Mouse (Mus musculus) Muller cell, postnatal 12 days (primary cell): Measurements from ENCODE around the gene Gm5089.
A peak's percentile ranks its signal among the peaks of the same experiment; 100 is the strongest.

Source experiments
- DNase-seq: peaks from one replicate; pipeline ENCODE4 v3.0.0-alpha.2; 2015; ENCODE audit errors: inconsistent ontology term

The Gm5089 gene

GRCm38 (mm10) chr14:122450496-122451382 lies at the start of gene Gm5089:
Gene Gm5089 (minus strand): TSS chr14:122451115.
- peak; percentile 87 for DNase-seq

GRCm38 (mm10) chr14:122492015-122492414 lies 41.1 kb upstream of the Gm5089 start:
- DNase-seq: no peak

GRCm38 (mm10) chr14:122491521-122491920 lies 40.6 kb upstream of the Gm5089 start:
- DNase-seq: no peak

- no peak for DNase-seq
These were observed 39.8 kb upstream of the Gm5089 start, which contains the start of gene Gm10837 for GRCm38 (mm10) chr14:122490441-122491328. Gene Gm10837 (plus strand): TSS chr14:122490586.

GRCm38 (mm10) chr14:122489686-122490414 lies 38.9 kb upstream of the Gm5089 start:
- no peak for DNase-seq

GRCm38 (mm10) chr14:122489041-122489440 lies 38.1 kb upstream of the Gm5089 start:
- DNase-seq: no peak

GRCm38 (mm10) chr14:122487366-122487765 lies 36.5 kb upstream of the Gm5089 start:
- no peak for DNase-seq

GRCm38 (mm10) chr14:122486611-122487010 lies 35.7 kb upstream of the Gm5089 start:
- no peak for DNase-seq

GRCm38 (mm10) chr14:122485635-122486181 lies 34.8 kb upstream of the Gm5089 start:
- no peak for DNase-seq

GRCm38 (mm10) chr14:122484844-122485551 lies 34.1 kb upstream of the Gm5089 start:
- no peak for DNase-seq

- DNase-seq: no peak
These were observed 33.5 kb upstream of the Gm5089 start for GRCm38 (mm10) chr14:122484458-122484843.

- no peak for DNase-seq
These were observed 32.9 kb upstream of the Gm5089 start for GRCm38 (mm10) chr14:122483556-122484421.

- no peak for DNase-seq
These were observed 32.1 kb upstream of the Gm5089 start for GRCm38 (mm10) chr14:122483024-122483385.

GRCm38 (mm10) chr14:122482081-122483023 lies 31.4 kb upstream of the Gm5089 start:
- DNase-seq: no peak

- no peak for DNase-seq
These were observed 30.3 kb upstream of the Gm5089 start for GRCm38 (mm10) chr14:122481181-122481580.

GRCm38 (mm10) chr14:122480355-122480754 lies 29.4 kb upstream of the Gm5089 start:
- DNase-seq: no peak

GRCm38 (mm10) chr14:122479461-122480109 lies 28.7 kb upstream of the Gm5089 start:
- DNase-seq: no peak

GRCm38 (mm10) chr14:122478574-122479011 lies 27.7 kb upstream of the Gm5089 start:
- DNase-seq: peak; percentile 69
